Mouse (Mus musculus) stomach, postnatal 0 days (tissue): ENCODE data around the gene Gm8909. TPM values are rescaled to one million over a fixed set of nuclear protein-coding genes. Genes with fewer than 3 reads are reported as not detected.
"Not testable (repeated sequence)": the region's sequence is repeated elsewhere in the genome, so short reads cannot be mapped to it uniquely, and the experiment has no call there.

Experiments used
- ATAC-seq: fragments of 200-750 bp; cut with Nextera tagmentation; 2 replicates; pipeline ENCODE4 v1.8.0; 2017; ENCODE audit not compliant: low FRiP score, low TSS enrichment
- DNase-seq: peaks from one replicate; pipeline ENCODE4 v3.0.0-alpha.2; 2016; ENCODE audit warnings: low spot score
- H3K27ac ChIP-seq: fragments of 300-500 bp; sonication (generic); replicated peaks from 2 replicates; pipeline ENCODE4 v1.5.1; 2014; ENCODE audit warnings: mild to moderate bottlenecking, control low read depth
- H3K27me3 ChIP-seq: fragments of 300-500 bp; sonication (generic); 2 replicates; pipeline ENCODE4 v1.6.1; 2014; ENCODE audit warnings: low read length; ENCODE audit not compliant: control insufficient read depth, insufficient read depth
- H3K36me3 ChIP-seq: fragments of 300-500 bp; sonication (generic); 2 replicates; pipeline ENCODE4 v1.6.1; 2014; ENCODE audit warnings: low read length, mixed read lengths; ENCODE audit not compliant: control insufficient read depth, insufficient read depth
- H3K4me1 ChIP-seq: fragments of 300-500 bp; sonication (generic); replicated peaks from 2 replicates; pipeline ENCODE4 v1.6.1; 2014; ENCODE audit warnings: antibody characterized with exemption; ENCODE audit not compliant: control insufficient read depth, insufficient read depth
- H3K4me2 ChIP-seq: fragments of 300-500 bp; sonication (generic); replicated peaks from 2 replicates; pipeline ENCODE4 v1.6.1; 2014; ENCODE audit warnings: low read depth, mild to moderate bottlenecking, control low read depth, moderate library complexity
- H3K4me3 ChIP-seq: fragments of 300-500 bp; sonication (generic); 2 replicates; pipeline ENCODE4 v1.5.1; 2014; ENCODE audit warnings: low read depth, low read length, control low read depth
- H3K9ac ChIP-seq: fragments of 300-500 bp; sonication (generic); 2 replicates; pipeline ENCODE4 v1.6.1; 2014; ENCODE audit warnings: mild to moderate bottlenecking, low read length, control low read depth, mixed read lengths
- H3K9me3 ChIP-seq: fragments of 300-500 bp; sonication (generic); 2 replicates; pipeline ENCODE4 v1.6.1; 2016; ENCODE audit warnings: low read length; ENCODE audit not compliant: control insufficient read depth
- CTCF ChIP-seq: IDR thresholded peaks from 2 replicates; pipeline ENCODE4 v1.5.1; 2016; ENCODE audit warnings: antibody characterized with exemption, low read depth, mild to moderate bottlenecking, moderate library complexity
- EP300 ChIP-seq: optimal IDR thresholded peaks from 2 replicates; pipeline ENCODE3; 2016; ENCODE audit warnings: antibody characterized with exemption
- WGBS: fragments of 180-500 bp; shearing (Covaris S2); extraction: QIAGEN DNeasy Blood & Tissue Kit; methylation state at CpG from one replicate; pipeline ENCODE4 v1.1.7; 2014; 5-methylcytosine and 5-hydroxymethylcytosine counted together
- polyA plus RNA-seq: library from polyadenylated mRNA; unstranded; fragments of >200 nt; fragmentation: Nextera tagmentation; extraction: Ambion mirVana; gene quantifications from 2 replicates; pipeline ENCODE4 v1.2.1, GENCODE M21; 2015

Gm8909 gene
- polyA plus RNA-seq, 1 experiment from 2014 or later, result 0.22 TPM

DNA sequence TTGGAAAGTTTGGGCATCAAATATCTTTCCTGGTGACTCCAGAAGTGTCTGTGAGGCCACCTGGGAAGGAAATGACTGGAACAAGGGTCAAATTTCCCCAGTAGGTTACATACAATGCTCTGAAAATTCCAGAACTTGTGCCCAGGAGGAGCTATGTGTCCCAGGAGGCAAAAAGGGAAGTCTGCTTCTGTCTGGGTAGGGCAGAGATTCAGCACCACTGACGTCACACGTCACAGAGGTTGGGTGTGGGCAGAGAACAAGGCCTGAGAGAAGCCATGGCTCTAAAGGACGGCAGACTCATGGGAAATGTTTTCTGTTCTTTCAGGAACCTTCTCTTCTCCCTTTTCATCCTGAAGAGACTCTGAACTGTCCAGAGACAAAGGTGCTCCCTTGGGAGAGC lies 19.2 kb upstream of the Gm8909 start:
- no peaks in the 10 kb centered on the region for H3K36me3 ChIP-seq
- H3K4me3 ChIP-seq, result no peak overlapping the region
- no peak overlapping the region for H3K9ac ChIP-seq
- WGBS, result 48% methylated on average over 3 of the region's 3 CpGs
- TF ChIP-seq EP300, result no peak
- no peak for TF ChIP-seq CTCF
- no peaks in the 10 kb centered on the region for H3K4me1 ChIP-seq
- H3K27ac ChIP-seq, result no peak overlapping the region
- H3K27me3 ChIP-seq, result no peaks in the 10 kb centered on the region
- DNase-seq (no peak), ATAC-seq (no peak)
- no peak overlapping the region for H3K4me2 ChIP-seq
- H3K9me3 ChIP-seq, result no peaks in the 10 kb centered on the region

DNA sequence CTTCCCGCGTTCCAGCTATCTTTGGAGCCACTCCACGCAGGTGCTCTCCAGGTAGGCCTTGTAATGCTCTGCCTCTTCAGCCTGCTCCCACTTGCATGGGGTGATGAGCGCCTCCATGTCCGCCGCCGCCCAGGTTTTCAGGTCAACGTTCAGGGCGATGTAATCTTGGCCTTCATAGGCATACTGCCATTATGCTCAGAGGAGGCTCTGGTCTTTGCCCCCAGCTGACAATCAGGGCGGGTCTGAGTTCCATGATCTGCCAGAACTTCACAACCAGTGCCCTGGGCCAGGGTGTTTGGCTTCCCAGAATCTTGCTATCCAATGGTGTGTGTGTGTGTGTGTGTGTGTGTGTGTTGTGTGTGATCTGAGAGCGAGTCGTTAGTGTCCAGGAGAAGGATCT lies 13.9 kb upstream of the Gm8909 start:
- H3K9ac ChIP-seq, result no peak overlapping the region
- 78% methylated on average over 12 of the region's 12 CpGs for WGBS
- H3K36me3 ChIP-seq, result no peaks in the 10 kb centered on the region
- no peak overlapping the region for H3K27ac ChIP-seq
- H3K4me3 ChIP-seq, result no peak overlapping the region
- DNase-seq (no peak), ATAC-seq (no peak)
- H3K9me3 ChIP-seq, result no peaks in the 10 kb centered on the region
- no peak overlapping the region for H3K4me2 ChIP-seq
- H3K27me3 ChIP-seq, result no peaks in the 10 kb centered on the region
- no peaks in the 10 kb centered on the region for H3K4me1 ChIP-seq
- TF ChIP-seq EP300 (no peak), CTCF (no peak)

DNA sequence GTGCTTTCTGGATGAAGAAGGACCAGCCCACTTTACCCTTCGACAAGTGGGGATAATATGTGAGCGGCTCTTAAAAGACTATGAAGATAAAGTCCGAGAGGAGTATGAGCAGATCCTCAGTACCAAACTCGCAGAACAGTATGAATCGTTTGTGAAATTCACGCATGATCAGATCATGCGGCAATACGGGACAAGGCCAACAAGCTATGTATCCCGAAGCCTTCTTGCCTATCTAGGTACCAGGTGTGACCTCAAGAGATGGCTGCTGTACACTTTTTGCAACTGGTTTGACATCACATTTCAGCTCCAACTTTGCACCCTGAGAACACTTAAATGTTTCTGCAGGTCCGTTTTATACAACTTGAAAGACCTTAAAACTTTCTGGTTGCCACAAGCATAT lies 11.1 kb upstream of the Gm8909 start:
- peak overlapping the region; percentile 53 for H3K4me2 ChIP-seq
- not testable (repeated sequence) for H3K27me3 ChIP-seq, H3K9ac ChIP-seq, H3K36me3 ChIP-seq, H3K9me3 ChIP-seq, H3K4me1 ChIP-seq, ATAC-seq, H3K27ac ChIP-seq, DNase-seq
- WGBS, result 15% methylated on average over 10 of the region's 10 CpGs
- H3K4me3 ChIP-seq, result peak overlapping the region; percentile 33; the same call in 1 of the 2 replicates

DNA sequence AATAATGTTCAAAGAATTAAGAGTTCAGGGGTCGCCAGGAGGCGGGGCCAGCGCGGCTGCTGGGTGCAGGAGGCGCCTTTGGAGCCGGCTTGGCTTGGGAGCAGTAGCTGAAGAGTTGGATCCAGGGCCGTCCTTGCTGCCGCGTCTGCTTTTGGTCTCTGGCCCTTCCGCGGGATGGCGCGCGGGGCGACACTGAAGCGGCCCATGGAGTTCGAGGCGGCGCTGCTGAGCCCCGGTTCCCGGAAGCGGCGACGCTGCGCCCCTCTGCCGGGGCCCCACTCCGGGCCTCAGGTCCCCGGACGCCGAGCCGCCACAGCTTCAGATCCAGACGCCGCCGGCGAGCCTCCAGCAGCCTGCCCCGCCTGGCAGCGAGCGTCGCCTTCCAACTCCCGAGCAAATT lies 10.6 kb upstream of the Gm8909 start:
- H3K4me3 ChIP-seq, result peak overlapping the region; percentile 33
- H3K9ac ChIP-seq, H3K27ac ChIP-seq, H3K27me3 ChIP-seq, H3K36me3 ChIP-seq, H3K9me3 ChIP-seq, H3K4me1 ChIP-seq: not testable (repeated sequence)
- ATAC-seq (0 out of 2 replicates have a peak, but pooled peaks have one; percentile 18), DNase-seq (peak; percentile 45)
- 0% methylated on average over 33 of the region's 40 CpGs for WGBS
- TF ChIP-seq CTCF, result peak; percentile 32; the same call in 1 of the 2 replicates
- peak overlapping the region; percentile 53 for H3K4me2 ChIP-seq

DNA sequence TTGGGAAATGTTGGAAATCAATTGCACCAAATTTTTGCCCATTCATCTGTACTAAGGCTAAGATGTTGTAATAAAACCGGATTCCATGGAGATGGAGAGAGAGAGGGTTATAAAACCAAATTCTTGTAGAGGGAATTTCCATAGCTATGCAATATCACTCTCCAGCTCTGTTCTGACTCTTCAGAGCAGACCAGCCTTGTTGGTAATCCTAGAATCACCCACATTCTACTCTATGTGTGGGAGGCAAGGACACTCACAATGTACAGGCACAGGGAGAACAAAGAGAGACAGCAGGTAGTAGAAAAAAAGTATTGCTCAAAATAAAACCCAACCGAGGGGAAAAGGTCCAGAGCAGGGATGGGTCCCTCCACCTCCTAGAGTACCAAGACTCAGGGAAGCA lies 7.8 kb upstream of the Gm8909 start:
- DNase-seq, H3K4me3 ChIP-seq, H3K4me2 ChIP-seq, ATAC-seq, H3K4me1 ChIP-seq, H3K9me3 ChIP-seq, H3K9ac ChIP-seq, H3K27me3 ChIP-seq, H3K27ac ChIP-seq, H3K36me3 ChIP-seq: not testable (repeated sequence)
- WGBS, result no CpG with 5 or more reads among the region's 2 CpGs

DNA sequence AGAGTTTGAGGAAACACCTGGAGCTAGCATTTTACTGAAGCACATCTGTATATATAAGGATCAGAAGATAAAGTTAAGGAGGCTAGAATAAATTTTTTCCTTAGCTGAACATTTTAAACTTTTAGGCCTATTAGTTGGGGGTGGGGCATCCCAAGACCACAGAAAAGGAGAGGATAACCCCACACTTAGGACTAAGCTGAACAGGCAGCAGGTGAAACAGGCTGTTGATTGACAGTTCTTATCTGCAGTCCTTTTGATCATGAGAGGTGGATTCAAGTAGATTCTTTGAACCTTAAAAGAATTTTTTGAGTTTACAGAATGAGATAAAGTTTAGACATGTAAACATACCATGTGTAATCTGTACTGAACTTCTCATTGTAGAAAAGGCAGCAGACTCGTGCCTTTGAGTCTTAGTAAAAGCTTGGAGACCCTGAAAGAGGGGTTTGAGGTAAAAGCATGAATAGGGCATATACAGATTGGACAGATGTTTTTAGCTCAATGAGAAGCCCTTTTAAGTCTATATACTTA lies 2.0 kb upstream of the Gm8909 start:
- no peaks in the 10 kb centered on the region for H3K4me1 ChIP-seq
- 31% methylated on average over 1 of the region's 1 CpGs for WGBS
- H3K4me3 ChIP-seq, result no peak overlapping the region
- H3K9ac ChIP-seq, result no peak overlapping the region
- no peak for DNase-seq
- TF ChIP-seq EP300 (no peak), CTCF (no peak)
- H3K4me2 ChIP-seq, result no peak overlapping the region
- no peak overlapping the region for H3K27ac ChIP-seq
- no peak for ATAC-seq
- H3K9me3 ChIP-seq, result no peaks in the 10 kb centered on the region
- H3K36me3 ChIP-seq, result no peaks in the 10 kb centered on the region
- H3K27me3 ChIP-seq, result peaks cover 9% of the 10 kb centered on the region; the same call in 1 of the 2 replicates
